Mouse (Mus musculus) brain, embryonic 14.5 days (tissue): ENCODE results near the gene Mta3.

ENCODE experiments used
- CTCF ChIP-seq: fragments of 200-500 bp; IDR thresholded peaks from 2 replicates; pipeline ENCODE4 v1.5.1; 2012; ENCODE audit warnings: inconsistent platforms, mild to moderate bottlenecking, moderate library complexity, borderline replicate concordance; ENCODE audit not compliant: insufficient read depth, insufficient read length; ENCODE audit errors: extremely low read depth
- POLR2A ChIP-seq: fragments of 200-500 bp; IDR thresholded peaks from 2 replicates; pipeline ENCODE4 v1.6.1; 2012; ENCODE audit warnings: mild to moderate bottlenecking, inconsistent platforms, borderline replicate concordance; ENCODE audit not compliant: poor library complexity, insufficient read depth, insufficient read length, severe bottlenecking; ENCODE audit errors: extremely low read depth

GRCm38 (mm10) chr17:83737775-83738174, 31.8 kb downstream of the Mta3 start:
- TF ChIP-seq POLR2A: no peak
- no peak for TF ChIP-seq CTCF
